Mouse (Mus musculus) retina, postnatal 1 day (tissue): ENCODE measurements at regions not wholly inside any gene's neighbourhood (a gene's known extent, or its start where the extent isn't known, plus 50 kb on each side); places are given as distances from the start of the nearest gene placed in this dataset.
A peak's percentile ranks its signal among the peaks of the same experiment; 100 is the strongest.

Source experiments
- DNase-seq: peaks from one replicate; pipeline ENCODE4 v3.0.0-alpha.2; 2012

DNA sequence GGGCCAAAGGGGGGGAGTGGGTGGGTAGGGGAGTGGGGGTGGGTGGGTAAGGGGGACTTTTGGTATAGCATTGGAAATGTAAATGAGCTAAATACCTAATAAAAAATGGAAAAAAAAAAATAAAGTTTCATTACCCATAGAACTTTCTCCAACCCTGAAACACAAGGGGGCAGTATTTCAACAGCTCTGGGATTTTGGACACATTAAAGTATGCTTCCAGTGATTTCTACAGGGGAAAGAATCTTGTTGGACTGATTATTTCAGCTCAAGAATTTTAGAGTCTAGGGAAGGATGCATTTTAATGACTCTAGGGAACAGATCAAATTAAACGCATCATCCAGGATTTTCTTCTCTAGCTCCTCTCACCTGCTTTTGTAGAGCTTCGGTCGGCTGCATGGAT lies 345.9 kb downstream of the Nrcam start:
- DNase-seq = peak; percentile 31

DNA sequence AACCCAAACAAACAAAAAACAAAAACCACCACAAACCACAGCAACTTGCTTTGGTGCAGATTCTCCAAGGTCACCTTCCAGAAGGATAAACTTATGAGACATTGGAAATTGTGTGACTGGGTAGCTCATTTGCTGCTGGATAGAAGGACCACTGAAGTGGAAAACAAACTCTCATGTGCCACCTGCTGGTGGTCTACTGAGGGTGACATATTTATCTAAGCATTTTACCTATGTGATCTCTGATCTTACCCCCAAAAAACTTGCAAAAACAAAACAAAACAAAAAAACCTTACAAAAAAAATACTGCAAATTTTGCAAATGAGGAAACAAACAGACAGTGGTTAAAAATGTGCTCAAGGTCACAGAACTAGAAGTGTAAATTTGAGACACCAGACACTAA lies 346.3 kb downstream of the Nrcam start:
- DNase-seq = peak; percentile 23
